Mouse (Mus musculus) forebrain, embryonic 14.5 days (tissue): ENCODE measurements around the gene Antxr1. TPM values are rescaled to one million over a fixed set of nuclear protein-coding genes. Genes with fewer than 3 reads are reported as not detected.
A peak's percentile ranks its signal among the peaks of the same experiment; 100 is the strongest.

Experiments used
- ATAC-seq: fragments of 200-750 bp; cut with Nextera tagmentation; 2 replicates; pipeline ENCODE4 v1.8.0; 2017; ENCODE audit warnings: mild to moderate bottlenecking, moderate library complexity
- DNase-seq: peaks from one replicate; pipeline ENCODE4 v3.0.0-alpha.2; 2015; ENCODE audit warnings: low spot score
- H3K27ac ChIP-seq: fragments of 300-500 bp; sonication (generic); 2 replicates; pipeline ENCODE4 v1.5.1; 2014; ENCODE audit warnings: low read depth, mild to moderate bottlenecking, control low read depth, low read length, moderate library complexity
- H3K27me3 ChIP-seq: fragments of 300-500 bp; sonication (generic); replicated peaks from 2 replicates; pipeline ENCODE4 v1.6.1; 2014; ENCODE audit warnings: low read length, control low read depth, mixed read lengths; ENCODE audit not compliant: control insufficient read depth, insufficient read depth
- H3K36me3 ChIP-seq: fragments of 300-500 bp; sonication (generic); 2 replicates; pipeline ENCODE4 v1.6.1; 2014; ENCODE audit warnings: low read length, control low read depth; ENCODE audit not compliant: control insufficient read depth, insufficient read depth
- H3K4me1 ChIP-seq: fragments of 300-500 bp; sonication (generic); 2 replicates; pipeline ENCODE4 v1.6.1; 2014; ENCODE audit warnings: antibody characterized with exemption, low read length, control low read depth; ENCODE audit not compliant: control insufficient read depth, insufficient read depth
- H3K4me2 ChIP-seq: fragments of 300-500 bp; sonication (generic); 2 replicates; pipeline ENCODE4 v1.6.1; 2014; ENCODE audit warnings: mild to moderate bottlenecking, control low read depth, low read length
- H3K4me3 ChIP-seq: fragments of 300-500 bp; sonication (generic); 2 replicates; pipeline ENCODE4 v1.5.1; 2014; ENCODE audit warnings: low read depth, low read length, control low read depth
- H3K9ac ChIP-seq: fragments of 300-500 bp; sonication (generic); 2 replicates; pipeline ENCODE4 v1.6.1; 2014; ENCODE audit warnings: mild to moderate bottlenecking, low read length, control low read depth, moderate library complexity
- H3K9me3 ChIP-seq: fragments of 300-500 bp; sonication (generic); replicated peaks from 2 replicates; pipeline ENCODE4 v1.6.1; 2016; ENCODE audit warnings: low read length, control low read depth, mixed read lengths; ENCODE audit not compliant: control insufficient read depth
- WGBS: fragments of 180-500 bp; shearing (Covaris S2); extraction: QIAGEN DNeasy Blood & Tissue Kit; methylation state at CpG from one replicate; pipeline ENCODE4 v1.1.7; 2014; 5-methylcytosine and 5-hydroxymethylcytosine counted together
- polyA plus RNA-seq: library from polyadenylated mRNA; unstranded; fragments of >200 nt; fragmentation: Nextera tagmentation; extraction: Ambion mirVana; gene quantifications from 2 replicates; pipeline ENCODE4 v1.2.1, GENCODE M21; 2014

Gene Antxr1
- polyA plus RNA-seq, 1 experiment from 2014 or later: 2.3 TPM

DNA sequence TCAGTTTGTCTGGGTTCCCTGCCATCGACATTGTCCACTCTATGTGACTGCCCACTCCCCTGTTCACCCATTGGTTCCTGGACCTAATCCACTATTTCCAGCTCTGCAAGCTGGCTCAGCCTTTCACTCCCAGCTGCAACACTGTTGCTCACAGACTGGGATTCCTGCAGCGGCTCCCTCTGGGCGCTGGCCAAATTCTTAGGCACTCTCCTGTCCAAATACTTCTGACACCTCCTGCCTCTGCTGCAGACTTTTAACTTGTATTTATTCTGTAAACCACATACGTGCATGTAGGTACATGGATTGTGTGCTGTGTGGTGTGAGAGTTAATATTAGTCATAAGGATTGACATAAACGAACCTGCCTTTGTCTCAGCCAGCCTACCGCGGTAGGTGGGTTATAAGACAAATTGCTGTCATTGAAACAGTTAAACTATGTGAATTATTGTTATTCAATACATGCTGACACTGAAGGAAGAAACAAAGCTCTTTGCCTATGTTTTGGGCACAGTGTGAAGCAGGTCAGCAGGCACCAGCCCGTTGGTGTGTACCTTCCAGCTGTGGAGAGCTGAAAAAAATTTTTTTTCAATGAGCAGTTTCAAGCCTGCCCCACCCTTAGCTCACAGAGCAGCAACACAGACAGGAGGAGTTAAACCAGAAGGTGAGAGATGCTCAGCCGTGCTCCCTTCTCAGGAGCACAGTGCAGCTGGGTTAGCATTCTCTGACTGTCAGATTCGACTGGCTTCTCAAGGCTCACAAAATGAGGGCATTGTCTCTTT is 112.6 kb downstream of the Antxr1 start:
- no peak overlapping the region for H3K27ac ChIP-seq
- H3K4me1 ChIP-seq: no peaks in the 10 kb centered on the region
- H3K4me3 ChIP-seq: no peak overlapping the region
- no peaks in the 10 kb centered on the region for H3K27me3 ChIP-seq
- ATAC-seq: no peak
- no peak overlapping the region for H3K9ac ChIP-seq
- H3K36me3 ChIP-seq: no peaks in the 10 kb centered on the region
- DNase-seq: peak; percentile 13
- no peaks in the 10 kb centered on the region for H3K9me3 ChIP-seq
- WGBS: 62% methylated on average over 10 of the region's 10 CpGs
- no peak overlapping the region for H3K4me2 ChIP-seq

DNA sequence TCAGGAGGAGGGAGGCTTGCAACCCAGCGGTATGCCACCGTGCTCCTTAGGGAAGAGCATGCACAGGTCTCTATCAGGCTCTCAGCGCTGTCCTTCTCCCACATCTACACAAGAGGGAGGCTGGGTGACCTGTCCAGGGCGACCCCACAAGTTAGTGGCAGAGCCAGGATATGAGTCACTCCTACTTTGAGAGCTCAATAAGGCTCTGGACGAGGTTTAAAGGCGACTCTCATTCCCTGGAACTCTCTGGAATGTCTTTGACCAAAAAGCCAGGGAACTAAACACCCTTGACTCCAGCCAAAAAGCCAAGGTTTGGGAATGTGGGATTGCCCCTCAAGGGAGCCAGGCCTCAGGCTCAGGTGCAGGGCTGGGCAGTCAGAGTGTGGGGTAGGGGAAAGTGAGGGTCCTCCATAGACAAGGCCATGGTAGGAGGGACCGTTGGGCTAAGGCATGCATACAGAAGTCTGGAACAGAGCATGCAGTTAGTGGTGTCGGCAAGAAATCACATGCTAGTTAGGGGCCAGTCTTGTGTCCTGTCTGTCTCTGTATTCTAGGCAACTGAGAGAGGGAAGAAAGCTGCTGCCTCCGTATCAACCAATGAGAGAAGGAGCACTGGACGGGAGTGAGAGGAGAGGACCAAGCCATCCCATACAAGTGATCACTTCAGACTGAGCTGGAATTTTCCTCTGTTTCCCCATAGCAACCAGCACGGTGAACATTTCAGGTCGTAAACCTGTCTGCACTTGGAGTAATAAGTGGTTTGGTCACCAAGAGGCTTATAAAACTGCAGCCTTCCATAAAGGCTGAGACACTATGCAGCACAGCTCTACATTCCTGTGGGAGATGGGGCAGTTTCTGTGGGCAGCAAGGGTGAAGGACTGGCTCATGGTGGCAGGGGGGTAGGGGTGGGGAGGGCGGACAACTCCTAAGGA is 116.3 kb downstream of the Antxr1 start:
- no peak for ATAC-seq
- Histone ChIP-seq H3K36me3 (no peaks in the 10 kb centered on the region), H3K27me3 (no peaks in the 10 kb centered on the region), H3K4me2 (no peak overlapping the region), H3K4me1 (no peaks in the 10 kb centered on the region), H3K9ac (no peak overlapping the region), H3K9me3 (no peaks in the 10 kb centered on the region), H3K4me3 (no peak overlapping the region), H3K27ac (no peak overlapping the region)
- DNase-seq: no peak
- 85% methylated on average over 13 of the region's 13 CpGs for WGBS

DNA sequence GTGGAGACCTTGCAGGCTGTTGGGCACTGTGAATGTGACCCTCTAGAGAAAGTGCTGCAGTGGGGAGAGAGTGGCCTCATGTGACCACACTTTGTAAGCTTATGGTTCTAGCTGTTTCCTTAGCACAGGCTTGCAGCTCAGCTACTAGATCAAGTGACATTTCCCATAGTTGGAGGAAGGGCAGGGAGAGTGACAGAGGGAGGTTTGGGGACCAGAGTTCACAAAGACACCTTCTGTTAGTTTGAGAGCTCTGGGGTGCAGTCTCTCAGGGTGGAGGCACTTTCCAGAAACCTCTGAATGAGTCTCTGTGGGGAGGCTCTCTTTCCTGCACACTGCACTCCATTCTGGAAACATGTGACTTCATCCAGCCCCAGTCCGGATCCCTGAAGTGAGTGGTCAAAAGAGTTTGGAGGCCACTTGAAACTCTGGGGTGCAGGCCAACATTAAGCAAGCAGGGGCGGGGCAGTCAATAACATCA is 119.5 kb downstream of the Antxr1 start:
- Histone ChIP-seq H3K9ac (no peak overlapping the region), H3K27ac (no peak overlapping the region), H3K4me2 (no peak overlapping the region), H3K27me3 (no peaks in the 10 kb centered on the region), H3K36me3 (no peaks in the 10 kb centered on the region), H3K4me1 (no peaks in the 10 kb centered on the region), H3K4me3 (no peak overlapping the region), H3K9me3 (no peaks in the 10 kb centered on the region)
- DNase-seq: no peak
- no peak for ATAC-seq
- 73% methylated on average over 2 of the region's 2 CpGs for WGBS

DNA sequence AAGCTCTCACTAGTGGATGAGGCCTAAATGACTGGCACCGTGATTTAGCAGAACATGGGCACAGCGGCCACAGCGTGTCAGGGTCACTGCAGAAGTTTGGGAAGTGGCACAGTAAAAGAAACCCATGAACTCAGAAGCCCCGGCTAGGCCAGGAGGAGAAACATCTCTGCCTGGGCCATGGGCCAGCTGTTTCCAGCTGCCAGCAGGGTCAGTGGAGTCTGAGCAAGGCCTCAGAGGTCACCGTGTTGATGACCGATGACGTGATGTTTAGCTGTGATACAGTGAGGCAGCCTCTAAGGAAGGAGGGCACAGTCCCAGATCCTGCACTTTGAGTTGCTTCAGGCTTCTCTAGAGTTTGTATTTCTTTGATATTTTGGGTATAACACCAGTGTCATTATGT is 122.4 kb downstream of the Antxr1 start:
- no peaks in the 10 kb centered on the region for H3K4me1 ChIP-seq
- H3K4me3 ChIP-seq: no peak overlapping the region
- no peaks in the 10 kb centered on the region for H3K27me3 ChIP-seq
- WGBS: 94% methylated on average over 7 of the region's 7 CpGs
- no peak overlapping the region for H3K27ac ChIP-seq
- DNase-seq (no peak), ATAC-seq (no peak)
- no peaks in the 10 kb centered on the region for H3K36me3 ChIP-seq
- no peak overlapping the region for H3K9ac ChIP-seq
- H3K4me2 ChIP-seq: no peak overlapping the region
- H3K9me3 ChIP-seq: no peaks in the 10 kb centered on the region

DNA sequence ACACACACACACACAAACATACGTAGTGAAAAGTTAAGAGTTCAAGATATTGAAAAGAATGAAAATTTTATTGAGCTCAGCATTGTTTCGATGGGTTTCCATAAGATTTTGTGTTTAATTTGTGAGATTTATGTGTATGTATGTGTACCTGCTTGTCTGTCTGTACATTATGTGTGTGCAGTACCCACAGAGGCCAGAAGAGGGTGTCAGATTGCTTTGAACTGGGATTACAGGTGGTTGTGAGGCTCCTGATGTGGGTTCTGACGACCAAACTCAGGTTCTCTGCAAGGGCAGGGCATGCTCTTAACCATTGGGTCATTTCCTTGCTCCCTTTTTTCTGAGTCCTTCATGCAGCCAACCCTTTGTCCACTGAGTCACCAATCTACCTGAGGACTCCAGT is 124.1 kb downstream of the Antxr1 start:
- Histone ChIP-seq H3K27ac (no peak overlapping the region), H3K36me3 (no peaks in the 10 kb centered on the region), H3K4me1 (no peaks in the 10 kb centered on the region), H3K27me3 (no peaks in the 10 kb centered on the region), H3K9ac (no peak overlapping the region), H3K4me2 (no peak overlapping the region), H3K4me3 (no peak overlapping the region), H3K9me3 (no peaks in the 10 kb centered on the region)
- 88% methylated on average over 3 of the region's 3 CpGs for WGBS
- no peak for ATAC-seq
- no peak for DNase-seq

DNA sequence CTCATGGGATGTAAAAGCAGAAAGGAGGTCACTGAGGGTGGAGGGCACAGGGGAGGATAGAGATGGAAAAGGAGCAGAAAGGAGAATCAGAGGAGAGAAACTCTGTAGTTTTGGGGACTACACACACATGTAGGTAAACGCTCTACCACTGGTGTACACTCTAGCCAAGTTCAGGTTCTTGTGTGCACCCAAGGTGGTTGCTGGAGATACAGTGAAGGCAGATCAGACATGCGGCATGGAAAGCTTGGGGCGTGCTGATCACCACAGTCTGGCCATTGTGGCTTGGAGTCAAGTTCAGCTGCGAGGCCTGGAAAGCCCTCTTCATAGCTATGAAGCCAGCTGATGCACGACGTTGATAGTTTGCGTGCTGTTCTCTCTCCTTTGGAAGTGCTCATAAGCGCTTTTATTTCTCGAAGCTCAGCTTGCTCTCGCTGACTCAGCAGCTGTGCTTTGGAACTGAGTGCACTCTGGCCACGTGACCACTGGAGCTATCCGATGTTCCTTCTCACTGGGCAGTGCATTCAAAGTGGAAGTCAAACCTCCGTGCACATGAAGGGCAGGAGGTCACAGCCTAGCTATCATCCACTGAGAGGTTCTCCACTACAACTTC is 128.1 kb downstream of the Antxr1 start:
- no peak overlapping the region for H3K4me3 ChIP-seq
- ATAC-seq (no peak), DNase-seq (peak; percentile 18)
- WGBS: 80% methylated on average over 13 of the region's 13 CpGs
- H3K4me2 ChIP-seq: no peak overlapping the region
- H3K9me3 ChIP-seq: no peaks in the 10 kb centered on the region
- H3K4me1 ChIP-seq: no peaks in the 10 kb centered on the region
- H3K9ac ChIP-seq: no peak overlapping the region
- no peaks in the 10 kb centered on the region for H3K36me3 ChIP-seq
- H3K27me3 ChIP-seq: no peaks in the 10 kb centered on the region
- no peak overlapping the region for H3K27ac ChIP-seq

DNA sequence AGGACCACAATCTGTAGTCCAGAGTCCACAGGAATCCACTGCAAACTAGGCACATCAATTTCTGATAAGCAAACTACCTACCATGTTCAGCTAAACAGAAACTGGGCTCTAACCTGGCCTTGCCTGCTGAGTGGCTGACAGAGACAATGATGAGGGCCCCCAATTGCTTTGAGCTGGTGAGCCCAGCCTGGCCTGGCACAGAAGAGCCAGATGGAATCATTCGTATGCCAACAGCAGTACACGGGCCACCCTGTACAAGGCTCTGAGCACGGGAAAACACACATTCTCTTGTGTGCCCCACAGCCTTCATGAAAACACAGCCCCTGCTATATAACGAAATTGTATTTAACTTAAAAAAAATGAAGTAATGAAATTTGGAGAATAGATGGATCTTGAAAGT is 128.8 kb downstream of the Antxr1 start:
- H3K9ac ChIP-seq: no peak overlapping the region
- WGBS: 81% methylated on average over 4 of the region's 4 CpGs
- no peaks in the 10 kb centered on the region for H3K27me3 ChIP-seq
- ATAC-seq: no peak
- no peak overlapping the region for H3K27ac ChIP-seq
- DNase-seq: no peak
- no peaks in the 10 kb centered on the region for H3K4me1 ChIP-seq
- no peaks in the 10 kb centered on the region for H3K36me3 ChIP-seq
- no peaks in the 10 kb centered on the region for H3K9me3 ChIP-seq
- no peak overlapping the region for H3K4me2 ChIP-seq
- no peak overlapping the region for H3K4me3 ChIP-seq

DNA sequence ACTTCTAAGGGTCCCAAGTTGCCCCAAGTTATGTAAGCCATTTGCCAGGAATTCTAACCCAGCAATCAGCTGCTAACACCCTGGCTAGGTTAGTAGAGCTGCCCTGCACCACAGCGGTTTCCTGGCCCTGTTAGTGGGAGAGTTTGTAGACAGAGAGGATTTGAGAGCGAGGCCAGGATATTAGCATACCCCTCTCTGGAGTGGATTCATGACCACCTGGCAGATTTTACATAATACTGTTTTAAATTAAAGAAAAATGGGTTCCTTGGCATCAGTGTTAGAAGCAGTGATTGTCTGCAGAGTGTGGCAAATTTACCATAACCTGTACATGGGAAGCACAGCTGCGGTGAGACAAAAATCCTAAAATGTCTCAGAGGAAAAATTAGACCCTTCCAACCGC is 132.2 kb downstream of the Antxr1 start:
- Histone ChIP-seq H3K27ac (no peak overlapping the region), H3K9ac (no peak overlapping the region), H3K9me3 (no peaks in the 10 kb centered on the region), H3K4me2 (no peak overlapping the region), H3K27me3 (no peaks in the 10 kb centered on the region), H3K4me3 (no peak overlapping the region), H3K36me3 (no peaks in the 10 kb centered on the region), H3K4me1 (no peaks in the 10 kb centered on the region)
- ATAC-seq: no peak
- 71% methylated on average over 4 of the region's 4 CpGs for WGBS
- no peak for DNase-seq
